Mouse (Mus musculus) stomach, embryonic 16.5 days (tissue): Measurements from ENCODE around the gene Pga5. TPM values are rescaled to one million over a fixed set of nuclear protein-coding genes. Genes with fewer than 3 reads are reported as not detected.

ENCODE experiments used
- ATAC-seq: fragments of 200-750 bp; cut with Nextera tagmentation; 2 replicates; pipeline ENCODE4 v1.8.0; 2017; ENCODE audit warnings: moderate number of reproducible peaks, moderate TSS enrichment; ENCODE audit not compliant: insufficient read depth, low FRiP score
- H3K27ac ChIP-seq: fragments of 300-500 bp; sonication (generic); 2 replicates; pipeline ENCODE4 v1.5.1; 2014; ENCODE audit warnings: low read length
- H3K27me3 ChIP-seq: fragments of 300-500 bp; sonication (generic); 2 replicates; pipeline ENCODE4 v1.6.1; 2014; ENCODE audit warnings: low read length, control low read depth, mixed read lengths; ENCODE audit not compliant: control insufficient read depth, insufficient read depth
- H3K36me3 ChIP-seq: fragments of 300-500 bp; sonication (generic); 2 replicates; pipeline ENCODE4 v1.6.1; 2014; ENCODE audit warnings: low read length; ENCODE audit not compliant: control insufficient read depth, insufficient read depth
- H3K4me1 ChIP-seq: fragments of 300-500 bp; sonication (generic); 2 replicates; pipeline ENCODE4 v1.6.1; 2014; ENCODE audit warnings: low read length, control low read depth, mixed read lengths; ENCODE audit not compliant: control insufficient read depth, insufficient read depth
- H3K4me2 ChIP-seq: fragments of 300-500 bp; sonication (generic); 2 replicates; pipeline ENCODE4 v1.6.1; 2014; ENCODE audit warnings: low read depth, low read length, mixed read lengths
- H3K4me3 ChIP-seq: fragments of 300-500 bp; sonication (generic); replicated peaks from 2 replicates; pipeline ENCODE4 v1.5.1; 2014; ENCODE audit warnings: mild to moderate bottlenecking, low read length
- H3K9ac ChIP-seq: fragments of 300-500 bp; sonication (generic); 2 replicates; pipeline ENCODE4 v1.6.1; 2014; ENCODE audit warnings: low read length
- H3K9me3 ChIP-seq: fragments of 300-500 bp; sonication (generic); replicated peaks from 2 replicates; pipeline ENCODE4 v1.6.1; 2016; ENCODE audit warnings: low read length, control low read depth; ENCODE audit not compliant: control insufficient read depth
- WGBS: fragments of 180-500 bp; shearing (Covaris S2); extraction: QIAGEN DNeasy Blood & Tissue Kit; methylation state at CpG from one replicate; pipeline ENCODE4 v1.1.7; 2014; 5-methylcytosine and 5-hydroxymethylcytosine counted together
- polyA plus RNA-seq: library from polyadenylated mRNA; unstranded; fragments of >200 nt; fragmentation: Nextera tagmentation; extraction: Ambion mirVana; gene quantifications from 2 replicates; pipeline ENCODE4 v1.2.1, GENCODE M21; 2015

The Pga5 gene
- polyA plus RNA-seq, result 139 and 218 TPM in 2 replicates

DNA sequence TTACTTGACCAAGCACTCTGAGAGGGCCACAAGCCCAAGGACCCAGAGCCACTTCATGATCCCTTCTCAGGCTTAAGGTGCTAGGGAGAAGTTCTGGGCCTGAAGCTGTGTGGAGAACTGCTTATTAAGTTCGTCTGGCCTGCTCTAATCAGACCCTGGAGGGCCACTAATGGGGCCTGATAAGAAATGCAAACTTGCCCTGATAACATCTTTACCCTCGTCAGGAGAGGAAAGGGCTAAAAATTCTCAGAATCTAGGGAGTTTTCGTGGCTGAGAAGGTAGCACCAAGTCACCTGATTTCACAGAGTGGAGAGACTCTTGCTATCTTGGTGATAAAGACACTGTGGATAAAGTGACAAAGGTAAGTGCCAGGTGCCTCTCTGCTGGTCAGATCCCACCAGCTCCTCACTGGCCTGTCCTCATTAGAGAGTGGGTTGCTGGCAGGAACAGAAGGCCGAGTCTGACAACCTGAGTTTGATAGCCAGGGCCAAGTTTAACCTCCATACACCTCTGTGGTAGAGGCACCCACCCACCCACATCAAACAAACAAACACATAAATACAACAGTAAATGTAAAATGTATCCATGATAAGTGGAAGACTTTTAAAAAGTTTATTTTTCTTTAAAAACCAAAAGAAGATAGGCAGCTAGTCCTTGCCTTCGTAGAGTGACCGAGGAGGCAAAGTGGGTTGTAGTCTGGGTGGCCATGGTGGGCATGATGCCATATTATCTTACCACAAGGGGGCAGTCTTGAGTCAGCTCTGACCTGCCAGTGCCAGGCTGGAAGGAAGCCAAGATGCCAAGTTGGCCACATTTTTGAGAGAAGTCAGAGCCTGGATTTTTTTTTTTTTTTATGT, at the start of gene Pga5:
TSS of gene Pga5 (minus strand) at position 157 of the 857 bp plus-strand sequence.
- Histone ChIP-seq H3K4me3 (no peak within 1 kb of the TSS), H3K36me3 (no peaks in the 10 kb centered on the region), H3K4me1 (no peaks in the 10 kb centered on the region), H3K27ac (peak within 1 kb of the TSS; percentile 38), H3K4me2 (no peak within 1 kb of the TSS), H3K27me3 (no peaks in the 10 kb centered on the region), H3K9ac (0 out of 2 replicates have a peak within 1 kb of the TSS, but pooled peaks have one; percentile 29), H3K9me3 (no peaks in the 10 kb centered on the region)
- WGBS, result 35% methylated on average over 6 of the region's 6 CpGs
- ATAC-seq, result no peak

DNA sequence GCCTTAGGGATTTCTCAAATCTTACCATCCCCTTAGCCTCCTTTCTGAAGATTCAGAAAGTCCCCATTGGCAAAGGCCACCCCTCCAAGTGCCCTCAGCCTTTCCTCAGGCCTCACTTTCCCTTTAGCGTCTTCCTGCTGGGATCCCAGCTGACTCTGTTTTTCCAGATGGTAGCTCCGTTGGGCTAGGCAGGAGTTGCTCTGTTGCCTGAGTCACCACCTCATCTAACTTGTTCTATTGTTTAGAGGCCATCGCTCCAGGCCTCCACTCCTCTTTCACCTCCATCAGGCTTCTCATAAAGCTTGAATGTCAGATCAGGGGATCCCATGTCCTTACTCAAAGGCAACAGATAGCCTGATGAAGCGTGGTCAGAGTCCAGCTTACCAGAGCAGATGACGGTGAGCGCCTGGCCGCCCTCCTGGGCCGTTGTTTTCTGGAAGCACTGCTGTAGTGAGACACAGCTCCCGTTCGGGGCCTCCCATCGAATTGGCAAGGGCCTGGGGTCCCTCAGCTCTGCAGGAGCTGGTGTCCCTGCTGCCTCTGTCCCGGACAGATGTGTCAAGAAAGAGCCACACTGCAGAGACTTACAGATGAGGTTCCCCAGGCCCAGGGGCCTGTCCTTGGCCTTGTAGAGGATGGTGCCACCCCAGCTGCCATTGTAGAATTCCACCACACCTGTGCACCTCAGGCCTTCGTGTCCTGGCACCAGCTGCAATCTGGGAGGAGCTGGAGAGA, 46.9 kb upstream of the Pga5 start:
- WGBS, result 71% methylated on average over 13 of the region's 13 CpGs
- no peak overlapping the region for H3K4me3 ChIP-seq
- no peaks in the 10 kb centered on the region for H3K27me3 ChIP-seq
- no peak overlapping the region; the same call in 1 of the 2 replicates for H3K4me2 ChIP-seq
- ATAC-seq, result no peak
- peak overlapping the region; percentile 84 for H3K27ac ChIP-seq
- H3K36me3 ChIP-seq, result no peaks in the 10 kb centered on the region
- no peaks in the 10 kb centered on the region for H3K9me3 ChIP-seq
- H3K4me1 ChIP-seq, result peaks cover 5% of the 10 kb centered on the region; the same call in 1 of the 2 replicates
- no peak overlapping the region for H3K9ac ChIP-seq

DNA sequence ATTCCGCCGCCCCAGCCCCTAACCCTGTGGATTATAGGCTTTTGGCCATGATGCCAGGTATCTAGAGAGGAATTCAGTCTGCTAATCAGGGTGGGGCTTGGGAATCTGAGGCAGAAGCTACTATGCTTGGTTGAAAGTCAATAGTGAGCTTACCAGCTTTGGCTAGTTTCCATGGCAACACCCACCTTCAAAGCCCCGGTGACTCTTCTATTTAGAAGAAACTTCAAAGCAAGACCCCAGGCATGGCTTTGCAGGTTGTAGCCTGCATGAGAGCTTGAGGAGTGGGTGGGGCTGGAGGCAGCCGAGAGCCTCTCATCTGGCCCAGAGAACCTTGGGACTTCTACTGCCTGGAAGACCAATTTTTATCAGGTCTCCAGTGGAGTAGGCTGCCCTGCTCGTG, 45.8 kb upstream of the Pga5 start:
- 33% methylated on average over 5 of the region's 5 CpGs for WGBS
- Histone ChIP-seq H3K9ac (peak overlapping the region; percentile 37; the same call in 1 of the 2 replicates), H3K4me2 (no peak overlapping the region), H3K27me3 (no peaks in the 10 kb centered on the region), H3K27ac (peak overlapping the region; percentile 84), H3K9me3 (no peaks in the 10 kb centered on the region), H3K4me1 (peaks cover 5% of the 10 kb centered on the region; the same call in 1 of the 2 replicates), H3K36me3 (no peaks in the 10 kb centered on the region), H3K4me3 (no peak overlapping the region)
- peak; percentile 59; the same call in 1 of the 2 replicates for ATAC-seq

DNA sequence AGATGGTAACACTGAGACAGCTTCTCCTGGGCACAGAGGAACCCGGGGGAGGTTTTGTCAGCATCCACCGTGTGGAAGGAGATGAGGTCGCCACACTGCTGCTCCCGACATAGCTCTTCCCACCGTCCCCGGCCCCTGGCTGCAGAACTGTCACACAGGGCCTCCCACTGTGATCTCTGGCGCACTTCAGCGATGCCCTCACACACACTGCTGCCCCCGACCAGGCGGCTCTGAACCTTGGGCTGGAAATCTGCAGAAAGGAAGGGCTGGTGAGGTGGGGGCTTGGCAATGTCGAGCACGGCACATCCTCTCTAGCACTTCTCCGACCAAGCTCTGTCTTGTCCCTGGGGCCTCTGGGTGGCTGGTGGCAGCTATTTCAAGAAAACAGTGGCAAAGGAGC, 45.2 kb upstream of the Pga5 start:
- 16% methylated on average over 13 of the region's 13 CpGs for WGBS
- no peaks in the 10 kb centered on the region for H3K27me3 ChIP-seq
- peak overlapping the region; percentile 82 for H3K27ac ChIP-seq
- peaks cover 5% of the 10 kb centered on the region; the same call in 1 of the 2 replicates for H3K4me1 ChIP-seq
- no peaks in the 10 kb centered on the region for H3K9me3 ChIP-seq
- H3K4me3 ChIP-seq, result 0 out of 2 replicates have a peak overlapping the region, but pooled peaks have one; percentile 2
- ATAC-seq, result no peak
- H3K36me3 ChIP-seq, result no peaks in the 10 kb centered on the region
- H3K4me2 ChIP-seq, result peak overlapping the region; percentile 4; the same call in 1 of the 2 replicates
- H3K9ac ChIP-seq, result peak overlapping the region; percentile 37

DNA sequence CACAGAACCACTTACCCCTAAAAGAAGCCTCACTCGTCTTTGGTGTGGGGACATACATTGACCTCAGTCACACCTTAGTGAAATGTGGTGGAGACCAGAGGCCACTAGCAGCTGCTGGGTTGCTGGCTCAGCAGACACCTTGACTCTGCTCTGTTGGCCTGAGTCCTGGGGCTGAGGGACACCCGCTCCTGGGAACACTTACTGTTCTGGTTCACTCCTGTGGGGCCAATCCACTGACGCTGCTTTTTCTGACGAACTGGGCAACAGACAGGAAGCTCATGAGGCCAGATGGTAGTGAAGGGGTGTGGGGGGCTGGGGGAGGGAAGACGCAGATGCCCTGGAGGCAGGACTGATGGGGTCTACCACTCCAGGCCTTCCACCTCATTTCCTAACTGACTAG, 43.2 kb upstream of the Pga5 start:
- no peaks in the 10 kb centered on the region for H3K36me3 ChIP-seq

DNA sequence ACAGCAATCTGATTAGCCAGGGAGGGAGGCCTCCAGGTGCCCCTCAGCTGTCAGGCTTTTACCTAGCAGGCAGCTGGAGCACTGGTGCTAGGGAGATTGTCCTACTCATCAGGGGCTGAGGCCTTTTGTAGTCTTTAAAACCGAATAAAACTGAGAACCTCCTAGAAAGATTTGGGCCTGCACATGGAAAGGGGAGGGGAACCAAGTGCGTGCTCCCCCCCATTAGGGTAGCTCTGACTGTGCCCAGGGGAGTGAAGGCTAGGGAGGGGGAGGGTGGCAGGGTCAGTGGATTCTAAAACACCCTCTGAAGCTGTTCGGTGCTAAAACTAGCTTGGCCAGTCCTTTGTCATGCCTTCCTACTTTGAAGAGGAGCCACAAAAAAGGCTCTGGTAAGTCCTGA, 42.7 kb upstream of the Pga5 start:
- Histone ChIP-seq H3K27ac (no peak overlapping the region; the same call in 1 of the 2 replicates), H3K9ac (no peak overlapping the region), H3K9me3 (no peaks in the 10 kb centered on the region), H3K36me3 (no peaks in the 10 kb centered on the region), H3K4me2 (no peak overlapping the region), H3K4me3 (no peak overlapping the region), H3K4me1 (peaks cover 5% of the 10 kb centered on the region; the same call in 1 of the 2 replicates), H3K27me3 (no peaks in the 10 kb centered on the region)
- WGBS, result 26% methylated on average over 3 of the region's 3 CpGs
- no peak for ATAC-seq

More for the DNA sequence above, 43.2 kb upstream of the Pga5 start:
- WGBS, result 51% methylated on average over 5 of the region's 5 CpGs
- Histone ChIP-seq H3K4me1 (peaks cover 5% of the 10 kb centered on the region; the same call in 1 of the 2 replicates), H3K9me3 (no peaks in the 10 kb centered on the region), H3K4me3 (no peak overlapping the region), H3K27ac (no peak overlapping the region), H3K9ac (no peak overlapping the region), H3K4me2 (no peak overlapping the region), H3K27me3 (no peaks in the 10 kb centered on the region)
- ATAC-seq, result no peak

DNA sequence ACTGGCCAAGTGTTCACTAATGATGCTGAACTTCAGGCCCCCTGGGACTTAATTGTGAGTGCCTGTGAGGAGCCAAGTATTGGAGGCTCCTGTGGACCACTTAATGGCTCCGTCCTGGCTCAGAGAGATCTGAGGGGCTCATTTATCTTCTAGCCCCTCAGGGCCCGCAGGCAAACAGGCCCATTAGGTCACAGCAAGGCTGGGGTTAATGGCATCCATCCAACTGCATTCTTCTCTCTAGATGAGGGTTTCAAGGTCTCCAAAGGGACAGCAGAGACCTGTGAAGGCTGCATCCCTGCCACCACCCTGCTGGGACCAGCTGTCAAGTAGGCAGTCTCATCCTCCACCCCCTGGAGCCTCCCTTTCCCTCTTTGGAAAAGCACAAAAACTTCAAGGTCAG, 41.9 kb upstream of the Pga5 start:
- H3K4me2 ChIP-seq, result no peak overlapping the region
- no peaks in the 10 kb centered on the region for H3K27me3 ChIP-seq
- 28% methylated on average over 2 of the region's 2 CpGs for WGBS
- H3K9ac ChIP-seq, result 0 out of 2 replicates have a peak overlapping the region, but pooled peaks have one; percentile 20
- H3K27ac ChIP-seq, result no peak overlapping the region
- ATAC-seq, result no peak
- peaks cover 5% of the 10 kb centered on the region; the same call in 1 of the 2 replicates for H3K4me1 ChIP-seq
- H3K9me3 ChIP-seq, result no peaks in the 10 kb centered on the region
- H3K36me3 ChIP-seq, result no peaks in the 10 kb centered on the region
- H3K4me3 ChIP-seq, result no peak overlapping the region

DNA sequence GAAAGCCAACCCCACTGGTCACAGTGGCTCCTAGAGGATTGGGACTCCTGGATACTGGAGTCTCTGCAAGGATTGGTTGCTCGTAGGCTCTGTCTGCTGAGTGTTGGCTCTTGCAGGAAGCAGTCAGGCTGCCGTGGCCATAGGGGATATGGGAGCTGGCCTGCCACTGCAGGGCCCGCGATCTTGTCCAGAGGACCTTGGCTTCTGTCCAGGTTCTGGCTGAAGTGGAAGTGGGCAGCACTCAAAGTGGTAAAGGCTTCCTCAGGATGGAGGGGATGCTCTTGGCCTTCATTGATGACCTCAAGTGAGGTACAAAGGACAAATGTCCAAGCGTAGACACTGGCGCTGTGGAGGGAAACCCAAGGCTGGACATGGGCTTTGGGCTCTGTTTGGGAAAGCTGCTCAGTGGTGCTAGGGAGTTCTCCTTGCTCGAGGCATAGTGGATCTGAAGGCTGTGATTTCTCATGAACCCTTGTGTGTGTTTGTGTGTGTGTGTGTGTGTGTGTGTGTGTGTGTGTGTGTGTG, 40.4 kb upstream of the Pga5 start:
- no peak for ATAC-seq
- H3K27me3 ChIP-seq, result no peaks in the 10 kb centered on the region
- H3K36me3 ChIP-seq, result peaks cover 7% of the 10 kb centered on the region; the same call in 1 of the 2 replicates
- no peak overlapping the region for H3K27ac ChIP-seq
- H3K4me2 ChIP-seq, result no peak overlapping the region
- H3K9me3 ChIP-seq, result no peaks in the 10 kb centered on the region
- H3K4me3 ChIP-seq, result no peak overlapping the region
- no peak overlapping the region for H3K9ac ChIP-seq
- H3K4me1 ChIP-seq, result peaks cover 5% of the 10 kb centered on the region; the same call in 1 of the 2 replicates
- 59% methylated on average over 7 of the region's 7 CpGs for WGBS
